Mouse (Mus musculus) kidney, adult 2 months (tissue): ENCODE results near the gene Zfyve19. TPM values are rescaled to one million over a fixed set of nuclear protein-coding genes. Genes with fewer than 3 reads are reported as not detected.

Experiments used
- DNase-seq: peaks from one replicate; pipeline ENCODE4 v3.0.0; 2021
- H3K27ac ChIP-seq: fragments of 200-500 bp; 2 replicates; pipeline ENCODE4 v1.5.1; 2012; ENCODE audit warnings: low read depth, low read length, control low read depth, inconsistent platforms; ENCODE audit not compliant: insufficient read depth
- H3K27me3 ChIP-seq: fragments of 200-500 bp; replicated peaks from 2 replicates; pipeline ENCODE4 v1.6.1; 2012; ENCODE audit warnings: mild to moderate bottlenecking, moderate library complexity, low read length, inconsistent platforms; ENCODE audit not compliant: control insufficient read depth, insufficient read depth
- H3K36me3 ChIP-seq: fragments of 200-500 bp; 2 replicates; pipeline ENCODE4 v1.6.1; 2012; ENCODE audit warnings: mild to moderate bottlenecking, moderate library complexity, low read length, inconsistent platforms; ENCODE audit not compliant: control insufficient read depth, insufficient read depth
- H3K4me1 ChIP-seq: fragments of 200-500 bp; 2 replicates; pipeline ENCODE4 v1.6.1; 2011; ENCODE audit warnings: low read length; ENCODE audit not compliant: control insufficient read depth, insufficient read depth
- H3K4me3 ChIP-seq: fragments of 200-500 bp; 2 replicates; pipeline ENCODE4 v1.5.1; 2011; ENCODE audit warnings: mild to moderate bottlenecking, low read depth, low read length, control low read depth; ENCODE audit not compliant: insufficient read depth
- CTCF ChIP-seq: fragments of 200-500 bp; conservative IDR thresholded peaks from 2 replicates; pipeline ENCODE4 v1.5.1; 2011; ENCODE audit warnings: low read depth, mild to moderate bottlenecking, control low read depth, low read length, moderate library complexity, mixed read lengths; ENCODE audit not compliant: insufficient read depth, insufficient read length
- POLR2A ChIP-seq: fragments of 200-500 bp; IDR thresholded peaks from one replicate; pipeline ENCODE4 v1.6.1; 2011; ENCODE audit warnings: low read depth, low read length, control low read depth
- WGBS: fragments of 180-500 bp; shearing (Covaris S2); methylation state at CpG from one replicate; pipeline ENCODE4 v1.1.7; 2018; 5-methylcytosine and 5-hydroxymethylcytosine counted together
- polyA plus RNA-seq: library from polyadenylated mRNA; depleted of rRNA; stranded (reverse); fragments of >200 nt; gene quantifications from 2 replicates; pipeline ENCODE4 v1.2.3, GENCODE M21; 2012; rRNA removed

Gene Zfyve19
- polyA plus RNA-seq, 1 experiment, result 39.1 TPM

- H3K27ac ChIP-seq, result no peak overlapping the region
- no peak for TF ChIP-seq CTCF
- TF ChIP-seq POLR2A, result no peak
- 27% methylated on average over 7 of the region's 7 CpGs for WGBS
Observed at GRCm38 (mm10) chr2:119254976-119255375, 46.6 kb downstream of the Zfyve19 start.

GRCm38 (mm10) chr2:119260518-119260917 is 52.1 kb downstream of the Zfyve19 start:
- DNase-seq, result no peak
- Histone ChIP-seq H3K27ac (no peak overlapping the region), H3K4me1 (peaks cover 9% of the 10 kb centered on the region), H3K27me3 (no peaks in the 10 kb centered on the region), H3K4me3 (no peak overlapping the region), H3K36me3 (no peaks in the 10 kb centered on the region)
- TF ChIP-seq POLR2A (no peak), CTCF (no peak)
- WGBS, result 77% methylated on average over 1 of the region's 1 CpGs

More at GRCm38 (mm10) chr2:119254976-119255375, 46.6 kb downstream of the Zfyve19 start:
- H3K4me3 ChIP-seq, result no peak overlapping the region
- H3K27me3 ChIP-seq, result no peaks in the 10 kb centered on the region
- H3K36me3 ChIP-seq, result no peaks in the 10 kb centered on the region
- DNase-seq, result no peak
- H3K4me1 ChIP-seq, result peaks cover 11% of the 10 kb centered on the region; the same call in 1 of the 2 replicates

GRCm38 (mm10) chr2:119261326-119261725 is 52.9 kb downstream of the Zfyve19 start:
- no peak for DNase-seq
- H3K27me3 ChIP-seq, result no peaks in the 10 kb centered on the region
- H3K27ac ChIP-seq, result no peak overlapping the region
- H3K4me1 ChIP-seq, result peaks cover 9% of the 10 kb centered on the region
- H3K36me3 ChIP-seq, result no peaks in the 10 kb centered on the region
- no peak overlapping the region for H3K4me3 ChIP-seq
- no peak for TF ChIP-seq POLR2A
- TF ChIP-seq CTCF, result no peak
- WGBS, result 75% methylated on average over 2 of the region's 2 CpGs

- Histone ChIP-seq H3K36me3 (no peaks in the 10 kb centered on the region), H3K4me1 (peaks cover 9% of the 10 kb centered on the region), H3K27me3 (no peaks in the 10 kb centered on the region), H3K4me3 (peak overlapping the region; percentile 11; the same call in 1 of the 2 replicates), H3K27ac (no peak overlapping the region)
- DNase-seq, result peak; percentile 84
- WGBS, result 9% methylated on average over 8 of the region's 8 CpGs
- TF ChIP-seq POLR2A (no peak), CTCF (no peak)
Observed at GRCm38 (mm10) chr2:119262978-119263377, 54.6 kb downstream of the Zfyve19 start.

- 69% methylated on average over 5 of the region's 5 CpGs for WGBS
- no peaks in the 10 kb centered on the region for H3K27me3 ChIP-seq
- TF ChIP-seq CTCF, result no peak
- TF ChIP-seq POLR2A, result no peak
- H3K36me3 ChIP-seq, result no peaks in the 10 kb centered on the region
- H3K27ac ChIP-seq, result no peak overlapping the region
- H3K4me3 ChIP-seq, result no peak overlapping the region
- DNase-seq, result no peak
- peaks cover 9% of the 10 kb centered on the region for H3K4me1 ChIP-seq
Observed at GRCm38 (mm10) chr2:119263813-119264212, 55.4 kb downstream of the Zfyve19 start.

Other genes with a start within 250 kb of the Zfyve19 start
- gene Ccdc32, start 179.2 kb upstream of the Zfyve19 start, polyA plus RNA-seq, result 9.5 and 11.9 TPM in 2 replicates
- 3.6 and 4.0 TPM in 2 replicates for gene Rpusd2, start 173.8 kb upstream of the Zfyve19 start, polyA plus RNA-seq
- gene Knl1, start 161.5 kb upstream of the Zfyve19 start, polyA plus RNA-seq, result 0.03 and 0.05 TPM in 2 replicates
- 0.99 and 1.2 TPM in 2 replicates for gene Rad51, start 95.8 kb upstream of the Zfyve19 start, polyA plus RNA-seq
- 23.6 and 25.9 TPM in 2 replicates for gene Rmdn3, start 51.6 kb upstream of the Zfyve19 start, polyA plus RNA-seq
- gene Gchfr, start 40.8 kb upstream of the Zfyve19 start, polyA plus RNA-seq, result 124 and 144 TPM in 2 replicates
- 0.05 and 0.15 TPM in 2 replicates for gene Gm14137, start 34.1 kb upstream of the Zfyve19 start, polyA plus RNA-seq
- 3.4 and 4.6 TPM in 2 replicates for gene Dnajc17, start 178 bp downstream of the Zfyve19 start, polyA plus RNA-seq
- gene Ppp1r14d, start 21.3 kb downstream of the Zfyve19 start, polyA plus RNA-seq, result 1.6 and 1.9 TPM in 2 replicates
- 86.7 and 91.1 TPM in 2 replicates for gene Spint1, start 28.7 kb downstream of the Zfyve19 start, polyA plus RNA-seq
- gene Rhov, start 62.7 kb downstream of the Zfyve19 start, polyA plus RNA-seq, result 5.9 and 7.8 TPM in 2 replicates
- 24.0 and 27.4 TPM in 2 replicates for gene Vps18, start 80.1 kb downstream of the Zfyve19 start, polyA plus RNA-seq
- gene Dll4, start 117.2 kb downstream of the Zfyve19 start, polyA plus RNA-seq, result 14.6 and 15.9 TPM in 2 replicates
- gene Chac1, start 142.6 kb downstream of the Zfyve19 start, polyA plus RNA-seq, result 2.0 and 2.2 TPM in 2 replicates